Mouse (Mus musculus) cerebellum, adult 2 months (tissue): ENCODE measurements at regions not wholly inside any gene's neighbourhood (a gene's known extent, or its start where the extent isn't known, plus 50 kb on each side); places are given as distances from the start of the nearest gene placed in this dataset.

Experiments used
- CTCF ChIP-seq: fragments of 200-500 bp; IDR thresholded peaks from 2 replicates; pipeline ENCODE4 v1.5.1; 2011; ENCODE audit warnings: low read depth, mild to moderate bottlenecking, control low read depth, low read length, moderate library complexity, borderline replicate concordance; ENCODE audit not compliant: insufficient read depth
- POLR2A ChIP-seq: fragments of 200-500 bp; IDR thresholded peaks from 2 replicates; pipeline ENCODE4 v1.6.1; 2011; ENCODE audit warnings: low read length, control low read depth, borderline replicate concordance; ENCODE audit not compliant: insufficient read depth

DNA sequence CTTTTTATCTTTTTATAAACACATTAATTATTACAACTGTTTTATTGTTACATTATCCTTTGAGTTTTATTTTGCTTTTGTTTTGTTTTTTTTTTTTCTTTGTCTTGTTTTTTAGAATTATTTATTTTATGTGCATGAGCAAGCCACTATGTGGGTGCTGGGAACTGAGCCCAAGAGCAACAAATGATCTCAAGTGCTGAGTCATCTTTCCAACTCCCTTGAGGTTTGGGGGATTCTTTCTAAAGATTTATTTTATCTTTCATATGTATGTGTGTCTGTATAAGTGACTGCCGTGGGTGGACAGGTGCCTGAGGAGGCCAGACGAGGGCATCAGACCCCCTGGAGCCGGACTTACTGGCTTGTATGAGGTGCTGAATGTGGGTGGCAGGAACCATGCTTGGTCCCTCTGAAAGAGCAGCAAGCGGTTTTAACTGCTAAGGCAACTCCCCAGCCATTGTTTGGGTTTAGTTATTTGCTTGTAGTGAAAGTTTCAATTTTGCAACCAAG lies 244.9 kb upstream of the Jmjd1c start:
- TF ChIP-seq CTCF = no peak
- no peak for TF ChIP-seq POLR2A
